Mouse (Mus musculus): Measurements from ENCODE around the gene Dock9. TPM values are rescaled to one million over a fixed set of nuclear protein-coding genes. Genes with fewer than 3 reads are reported as not detected.

The Dock9 gene
- polyA plus RNA-seq, 1 experiment from 2014 or later: 6.4 TPM

GRCm38 (mm10) chr14:121732196-121732595 lies 65.4 kb downstream of the Dock9 start:
- Histone ChIP-seq H3K4me1 (replicated peaks; ENCODE audit: control insufficient read depth, insufficient read depth) (no peaks in the 10 kb centered on the region), H3K27me3 (ENCODE audit: control insufficient read depth, insufficient read depth, low read length) (no peaks in the 10 kb centered on the region), H3K36me3 (ENCODE audit: control insufficient read depth, insufficient read depth, low read length) (no peaks in the 10 kb centered on the region), H3K9ac (ENCODE audit: low read length) (no peak overlapping the region), H3K27ac (replicated peaks) (no peak overlapping the region), H3K4me2 (replicated peaks; ENCODE audit: low read depth) (no peak overlapping the region), H3K9me3 (ENCODE audit: control insufficient read depth, low read length) (no peaks in the 10 kb centered on the region), H3K4me3 (ENCODE audit: low read depth, low read length) (no peak overlapping the region)
- DNase-seq (ENCODE audit: low spot score) (no peak), ATAC-seq (ENCODE audit: low FRiP score, low TSS enrichment) (no peak)
- TF ChIP-seq EP300 (optimal IDR thresholded peaks at IDR 0.05): no peak
- no peak for TF ChIP-seq CTCF (IDR thresholded peaks at IDR 0.05; ENCODE audit: low read depth)
- 29% methylated on average over 8 of the region's 8 CpGs for WGBS

- H3K27ac ChIP-seq (replicated peaks): no peak overlapping the region
- TF ChIP-seq CTCF (IDR thresholded peaks at IDR 0.05; ENCODE audit: low read depth) (no peak), EP300 (optimal IDR thresholded peaks at IDR 0.05) (no peak)
- no peaks in the 10 kb centered on the region for H3K36me3 ChIP-seq (ENCODE audit: control insufficient read depth, insufficient read depth, low read length)
- H3K4me1 ChIP-seq (replicated peaks; ENCODE audit: control insufficient read depth, insufficient read depth): no peaks in the 10 kb centered on the region
- no peak for DNase-seq (ENCODE audit: low spot score)
- no peak overlapping the region for H3K4me3 ChIP-seq (ENCODE audit: low read depth, low read length)
- no peaks in the 10 kb centered on the region for H3K9me3 ChIP-seq (ENCODE audit: control insufficient read depth, low read length)
- 40% methylated on average over 6 of the region's 6 CpGs for WGBS
- peak; percentile 74 for ATAC-seq (ENCODE audit: low FRiP score, low TSS enrichment)
- H3K4me2 ChIP-seq (replicated peaks; ENCODE audit: low read depth): no peak overlapping the region
- H3K9ac ChIP-seq (ENCODE audit: low read length): no peak overlapping the region
- H3K27me3 ChIP-seq (ENCODE audit: control insufficient read depth, insufficient read depth, low read length): no peaks in the 10 kb centered on the region
These were observed 65.9 kb downstream of the Dock9 start for GRCm38 (mm10) chr14:121731688-121732168.

GRCm38 (mm10) chr14:121730966-121731365 lies 66.7 kb downstream of the Dock9 start:
- H3K27me3 ChIP-seq (ENCODE audit: control insufficient read depth, insufficient read depth, low read length): no peaks in the 10 kb centered on the region
- ATAC-seq (ENCODE audit: low FRiP score, low TSS enrichment): peak; percentile 57
- no peaks in the 10 kb centered on the region for H3K9me3 ChIP-seq (ENCODE audit: control insufficient read depth, low read length)
- no peak overlapping the region for H3K27ac ChIP-seq (replicated peaks)
- no peak overlapping the region for H3K9ac ChIP-seq (ENCODE audit: low read length)
- no peaks in the 10 kb centered on the region for H3K4me1 ChIP-seq (replicated peaks; ENCODE audit: control insufficient read depth, insufficient read depth)
- WGBS: 93% methylated on average over 3 of the region's 3 CpGs
- TF ChIP-seq EP300 (optimal IDR thresholded peaks at IDR 0.05) (no peak), CTCF (IDR thresholded peaks at IDR 0.05; ENCODE audit: low read depth) (no peak)
- no peaks in the 10 kb centered on the region for H3K36me3 ChIP-seq (ENCODE audit: control insufficient read depth, insufficient read depth, low read length)
- no peak overlapping the region for H3K4me2 ChIP-seq (replicated peaks; ENCODE audit: low read depth)
- DNase-seq (ENCODE audit: low spot score): no peak
- no peak overlapping the region for H3K4me3 ChIP-seq (ENCODE audit: low read depth, low read length)

GRCm38 (mm10) chr14:121727996-121728395 lies 69.6 kb downstream of the Dock9 start:
- DNase-seq (ENCODE audit: low spot score) (no peak), ATAC-seq (ENCODE audit: low FRiP score, low TSS enrichment) (no peak)
- H3K27ac ChIP-seq (replicated peaks): no peak overlapping the region
- no peaks in the 10 kb centered on the region for H3K4me1 ChIP-seq (replicated peaks; ENCODE audit: control insufficient read depth, insufficient read depth)
- no peak overlapping the region for H3K4me3 ChIP-seq (ENCODE audit: low read depth, low read length)
- no peak overlapping the region for H3K9ac ChIP-seq (ENCODE audit: low read length)
- H3K9me3 ChIP-seq (ENCODE audit: control insufficient read depth, low read length): no peaks in the 10 kb centered on the region
- no peaks in the 10 kb centered on the region for H3K27me3 ChIP-seq (ENCODE audit: control insufficient read depth, insufficient read depth, low read length)
- WGBS: 72% methylated on average over 8 of the region's 8 CpGs
- no peak for TF ChIP-seq CTCF (IDR thresholded peaks at IDR 0.05; ENCODE audit: low read depth)
- TF ChIP-seq EP300 (optimal IDR thresholded peaks at IDR 0.05): no peak
- no peak overlapping the region for H3K4me2 ChIP-seq (replicated peaks; ENCODE audit: low read depth)
- no peaks in the 10 kb centered on the region for H3K36me3 ChIP-seq (ENCODE audit: control insufficient read depth, insufficient read depth, low read length)

- Histone ChIP-seq H3K9me3 (ENCODE audit: control insufficient read depth, low read length) (no peaks in the 10 kb centered on the region), H3K36me3 (ENCODE audit: control insufficient read depth, insufficient read depth, low read length) (no peaks in the 10 kb centered on the region), H3K4me1 (replicated peaks; ENCODE audit: control insufficient read depth, insufficient read depth) (no peaks in the 10 kb centered on the region), H3K4me3 (ENCODE audit: low read depth, low read length) (no peak overlapping the region), H3K9ac (ENCODE audit: low read length) (no peak overlapping the region), H3K27ac (replicated peaks) (no peak overlapping the region), H3K27me3 (ENCODE audit: control insufficient read depth, insufficient read depth, low read length) (no peaks in the 10 kb centered on the region), H3K4me2 (replicated peaks; ENCODE audit: low read depth) (no peak overlapping the region)
- TF ChIP-seq CTCF (IDR thresholded peaks at IDR 0.05; ENCODE audit: low read depth): no peak
- TF ChIP-seq EP300 (optimal IDR thresholded peaks at IDR 0.05): no peak
- 85% methylated on average over 8 of the region's 8 CpGs for WGBS
- ATAC-seq (ENCODE audit: low FRiP score, low TSS enrichment) (no peak), DNase-seq (ENCODE audit: low spot score) (no peak)
These were observed 73.1 kb downstream of the Dock9 start for GRCm38 (mm10) chr14:121724501-121724900.

GRCm38 (mm10) chr14:121722774-121723173 lies 74.9 kb downstream of the Dock9 start:
- no peak for TF ChIP-seq EP300 (optimal IDR thresholded peaks at IDR 0.05)
- TF ChIP-seq CTCF (IDR thresholded peaks at IDR 0.05; ENCODE audit: low read depth): no peak
- WGBS: 29% methylated on average over 8 of the region's 8 CpGs
- no peak overlapping the region for H3K4me2 ChIP-seq (replicated peaks; ENCODE audit: low read depth)
- no peak overlapping the region for H3K9ac ChIP-seq (ENCODE audit: low read length)
- no peaks in the 10 kb centered on the region for H3K9me3 ChIP-seq (ENCODE audit: control insufficient read depth, low read length)
- no peaks in the 10 kb centered on the region for H3K4me1 ChIP-seq (replicated peaks; ENCODE audit: control insufficient read depth, insufficient read depth)
- no peak overlapping the region for H3K4me3 ChIP-seq (ENCODE audit: low read depth, low read length)
- H3K27me3 ChIP-seq (ENCODE audit: control insufficient read depth, insufficient read depth, low read length): no peaks in the 10 kb centered on the region
- H3K27ac ChIP-seq (replicated peaks): no peak overlapping the region
- H3K36me3 ChIP-seq (ENCODE audit: control insufficient read depth, insufficient read depth, low read length): no peaks in the 10 kb centered on the region
- DNase-seq (ENCODE audit: low spot score) (no peak), ATAC-seq (ENCODE audit: low FRiP score, low TSS enrichment) (0 out of 2 replicates have a peak, but pooled peaks have one; percentile 26)

Measured in stomach, postnatal 0 days (tissue).